Mouse (Mus musculus): ENCODE measurements around the gene Ptpn12.

Ptpn12 gene

GRCm38 (mm10) chr5:21032626-21033025, 23.1 kb downstream of the Ptpn12 start:
- in situ Hi-C loops (cut with MboI, MseI), result no loop called here

- in situ Hi-C loops (cut with MboI, MseI), result no loop called here
Observed at GRCm38 (mm10) chr5:21030226-21030625, 25.5 kb downstream of the Ptpn12 start.

GRCm38 (mm10) chr5:21017075-21017474, 38.6 kb downstream of the Ptpn12 start:
- in situ Hi-C loops (cut with MboI, MseI), result no loop called here

GRCm38 (mm10) chr5:21010908-21011307, 44.8 kb downstream of the Ptpn12 start:
- in situ Hi-C loops (cut with MboI, MseI), result no loop called here

GRCm38 (mm10) chr5:21002723-21003122, 53.0 kb downstream of the Ptpn12 start:
- in situ Hi-C loops (cut with MboI, MseI), result no loop called here

- in situ Hi-C loops (cut with MboI, MseI), result no loop called here
Observed at GRCm38 (mm10) chr5:21001622-21002315, 53.9 kb downstream of the Ptpn12 start.

- in situ Hi-C loops (cut with MboI, MseI), result no loop called here
Observed at GRCm38 (mm10) chr5:20998427-20998826, 57.3 kb downstream of the Ptpn12 start.

- in situ Hi-C loops (cut with MboI, MseI), result no loop called here
Observed at GRCm38 (mm10) chr5:20997555-20997954, 58.2 kb downstream of the Ptpn12 start.

GRCm38 (mm10) chr5:20990062-20990809, 65.5 kb downstream of the Ptpn12 start:
- in situ Hi-C loops (cut with MboI, MseI), result no loop called here

- in situ Hi-C loops (cut with MboI, MseI), result no loop called here
Observed at GRCm38 (mm10) chr5:20986271-20986670, 69.4 kb downstream of the Ptpn12 start.

GRCm38 (mm10) chr5:20983505-20983904, 72.2 kb downstream of the Ptpn12 start:
- in situ Hi-C loops (cut with MboI, MseI), result no loop called here

GRCm38 (mm10) chr5:20974690-20975089, 81.0 kb downstream of the Ptpn12 start:
- in situ Hi-C loops (cut with MboI, MseI), result no loop called here

GRCm38 (mm10) chr5:20973999-20974398, 81.7 kb downstream of the Ptpn12 start:
- in situ Hi-C loops (cut with MboI, MseI), result no loop called here

GRCm38 (mm10) chr5:20973069-20973468, 82.6 kb downstream of the Ptpn12 start:
- in situ Hi-C loops (cut with MboI, MseI), result no loop called here

- in situ Hi-C loops (cut with MboI, MseI), result no loop called here
Observed at GRCm38 (mm10) chr5:20968963-20969362, 86.7 kb downstream of the Ptpn12 start.

- in situ Hi-C loops (cut with MboI, MseI), result no loop called here
Observed at GRCm38 (mm10) chr5:20968493-20968892, 87.2 kb downstream of the Ptpn12 start.

- in situ Hi-C loops (cut with MboI, MseI), result no loop called here
Observed at GRCm38 (mm10) chr5:20967942-20968341, 87.8 kb downstream of the Ptpn12 start.

GRCm38 (mm10) chr5:20964446-20964845, 91.3 kb downstream of the Ptpn12 start:
- in situ Hi-C loops (cut with MboI, MseI), result loop anchor here (5.0 kb wide), 1 partner anchor 52 kb away; no protein-coding TSS in a partner anchor

GRCm38 (mm10) chr5:20963295-20963694, 92.4 kb downstream of the Ptpn12 start:
- in situ Hi-C loops (cut with MboI, MseI), result loop anchor here (5.0 kb wide), 1 partner anchor 51 kb away; no protein-coding TSS in a partner anchor

GRCm38 (mm10) chr5:20960927-20961326, 94.8 kb downstream of the Ptpn12 start:
- in situ Hi-C loops (cut with MboI, MseI), result loop anchor here (5.0 kb wide), 1 partner anchor 49 kb away; no protein-coding TSS in a partner anchor

GRCm38 (mm10) chr5:20956298-20956697, 99.4 kb downstream of the Ptpn12 start, which contains the start of gene Rsbn1l:
Rsbn1l (minus strand) TSS chr5:20956398.
- in situ Hi-C loops (cut with MboI, MseI), result no loop called here

GRCm38 (mm10) chr5:20955114-20955835, 100.4 kb downstream of the Ptpn12 start:
- in situ Hi-C loops (cut with MboI, MseI), result no loop called here

All from regulatory T cell (primary cell).